Mouse (Mus musculus) gastrocnemius, postnatal 10 days (tissue): Measurements from ENCODE around the gene Socs1. TPM values are rescaled to one million over a fixed set of nuclear protein-coding genes. Genes with fewer than 3 reads are reported as not detected.
"Not testable (repeated sequence)": the region's sequence is repeated elsewhere in the genome, so short reads cannot be mapped to it uniquely, and the experiment has no call there.

ENCODE experiments used
- DNase-seq: peaks from one replicate; pipeline ENCODE4 v3.0.0; 2021; ENCODE audit warnings: mixed read lengths
- long read RNA-seq, 2 experiments: library from polyadenylated mRNA; stranded (forward); transcript quantifications; one replicate each; pipeline ENCODE4 v2.0.0; 2021
- total RNA-seq, 2 experiments: library from RNA; stranded (reverse); gene quantifications; 2 replicates each; pipeline ENCODE4 v1.2.3; 2021

Socs1 gene
- 1 to 10 TPM; 1.1 to 2.2 TPM for total RNA-seq
- long read RNA-seq, experiment 1, partial matches to known transcripts, result 0 of 3 reads
- long read RNA-seq, experiment 1, other reads (novel, unspliced or antisense), result 0 of 3 reads
- long read RNA-seq, experiment 2, partial matches to known transcripts, result 0 of 6 reads
- long read RNA-seq, experiment 2, other reads (novel, unspliced or antisense), result 2 of 6 reads

GRCm38 (mm10) chr16:10785371-10786231 lies at the start of gene Socs1:
Gene Socs1 (minus strand): TSS chr16:10785536.
- DNase-seq, result peak; percentile 87

DNA sequence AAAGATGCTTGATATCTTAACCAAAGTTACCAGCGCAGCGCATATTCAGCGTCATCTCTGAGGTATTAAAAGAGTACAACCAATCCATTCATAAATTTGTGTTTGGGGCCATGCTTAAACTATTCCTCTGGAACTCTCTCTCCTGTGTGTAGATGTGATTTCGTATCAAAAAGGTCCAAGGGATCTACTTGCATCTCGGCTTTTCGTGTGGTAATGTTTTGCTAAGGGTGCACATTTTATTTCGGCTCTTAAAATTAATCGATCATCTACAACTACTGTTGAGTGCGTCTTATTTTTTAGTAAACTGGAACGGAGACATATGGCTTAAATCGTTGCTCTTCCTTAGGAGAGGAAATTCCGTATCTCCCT lies 49.2 kb upstream of the Socs1 start:
- DNase-seq, result no peak

GRCm38 (mm10) chr16:10828461-10828805 lies 43.1 kb upstream of the Socs1 start:
- no peak for DNase-seq

GRCm38 (mm10) chr16:10827766-10828460 lies 42.6 kb upstream of the Socs1 start:
- DNase-seq, result no peak

- DNase-seq, result no peak
These were observed 41.9 kb upstream of the Socs1 start for GRCm38 (mm10) chr16:10827269-10827668.

DNA sequence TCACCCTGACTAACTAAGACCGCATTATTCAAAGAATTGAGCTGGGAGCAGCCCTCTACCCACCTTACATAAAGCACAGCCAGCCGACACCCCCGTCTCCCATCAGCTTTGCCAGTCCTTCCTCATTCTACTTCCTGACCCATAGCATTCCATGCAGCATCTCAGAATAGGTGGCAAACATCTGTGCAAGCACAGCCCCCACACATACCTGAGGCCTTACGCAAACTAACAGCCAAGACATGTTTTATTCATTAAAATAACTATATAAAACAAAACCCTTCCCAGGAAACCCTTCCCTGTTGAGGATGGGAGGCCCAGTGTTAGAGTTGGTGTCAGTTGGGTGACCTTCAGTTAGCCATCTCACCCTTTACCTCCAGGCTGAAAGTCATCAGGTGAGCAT lies 40.5 kb upstream of the Socs1 start:
- no peak for DNase-seq

DNA sequence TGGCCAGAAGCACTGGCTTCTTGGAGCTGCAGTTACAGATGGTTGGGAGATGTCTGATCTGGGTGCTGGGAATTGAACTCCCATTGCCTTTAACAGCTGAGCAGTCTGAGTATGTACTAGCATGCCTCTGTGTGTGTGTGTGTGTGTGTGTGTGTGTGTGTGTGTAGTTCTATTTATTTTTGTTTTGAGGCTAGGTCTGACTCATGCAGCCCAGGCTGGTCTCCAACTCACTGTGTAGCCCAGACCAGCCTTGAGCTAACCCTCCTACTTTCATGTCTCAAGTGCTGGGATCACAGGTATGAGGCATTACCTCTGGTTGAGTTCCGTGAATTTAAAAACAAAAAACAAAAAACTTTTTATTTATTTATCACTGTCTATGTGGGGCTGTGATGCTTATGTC lies 39.2 kb upstream of the Socs1 start:
- no peak for DNase-seq

DNA sequence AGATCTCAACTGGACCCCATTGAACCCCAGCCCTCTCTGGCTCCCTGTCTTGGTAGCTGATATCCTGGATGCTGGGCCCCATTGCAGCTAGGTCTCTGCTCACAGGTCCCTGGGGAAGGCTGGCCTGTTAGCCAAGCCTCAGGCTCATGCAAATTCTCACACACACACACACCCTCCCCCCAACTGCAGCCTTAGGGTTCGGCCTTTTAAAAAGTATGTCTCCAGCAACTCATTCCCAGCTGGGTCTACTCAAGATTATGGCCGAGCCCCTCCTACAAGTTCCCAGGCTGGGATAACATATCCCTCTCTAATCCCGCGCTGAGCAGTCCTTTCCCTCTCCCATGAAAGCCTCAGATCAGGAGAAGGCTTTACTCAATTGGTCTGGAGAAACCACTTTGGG lies 36.1 kb upstream of the Socs1 start:
- DNase-seq, result no peak

DNA sequence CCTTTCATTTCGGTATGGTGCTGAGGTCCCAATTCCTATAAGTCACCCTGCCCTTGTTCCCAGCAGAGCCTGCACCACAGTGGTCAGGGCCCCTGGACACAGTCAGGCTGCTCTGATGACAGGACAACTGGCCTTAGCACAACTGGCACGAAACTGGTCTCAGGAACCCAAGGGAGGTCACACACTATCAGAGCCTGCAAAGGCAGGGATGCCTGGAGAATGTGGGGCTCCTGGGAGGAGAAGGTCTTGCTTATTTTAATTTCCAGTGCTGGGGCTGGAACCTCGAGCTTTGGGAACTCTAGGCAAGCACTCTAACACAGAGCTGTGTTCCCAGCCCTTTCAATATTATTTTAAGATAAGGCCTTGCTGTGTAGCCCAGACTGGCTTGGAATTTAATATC lies 34.6 kb upstream of the Socs1 start:
- no peak for DNase-seq

DNA sequence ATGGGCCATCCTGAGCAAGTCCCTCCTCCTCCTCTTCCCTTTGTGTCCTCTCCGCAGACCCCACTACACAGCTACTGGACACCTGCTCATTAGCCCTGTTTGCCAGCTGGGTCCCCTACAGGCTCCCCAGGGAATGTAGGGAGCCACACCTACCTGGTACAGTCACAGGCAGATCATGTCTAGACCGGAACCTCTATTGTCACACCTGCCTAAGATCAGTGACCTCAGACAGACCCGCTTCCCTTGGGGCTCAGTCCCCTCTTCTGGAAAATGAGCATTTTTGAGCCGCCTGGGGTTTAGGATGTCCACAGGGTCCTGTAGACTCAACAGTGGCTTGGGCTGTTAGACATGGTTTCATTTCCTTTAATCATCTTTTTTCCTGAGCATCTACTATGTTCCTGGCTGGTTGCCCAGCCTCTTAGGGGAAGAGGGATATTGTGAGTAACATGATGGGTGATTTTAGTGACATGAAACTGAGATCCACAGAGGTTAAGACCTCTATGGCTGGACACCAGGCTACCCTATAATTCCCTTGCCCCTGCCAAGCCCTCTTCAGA lies 33.3 kb upstream of the Socs1 start:
- no peak for DNase-seq

- no peak for DNase-seq
These were observed 29.5 kb upstream of the Socs1 start for GRCm38 (mm10) chr16:10814864-10815263.

DNA sequence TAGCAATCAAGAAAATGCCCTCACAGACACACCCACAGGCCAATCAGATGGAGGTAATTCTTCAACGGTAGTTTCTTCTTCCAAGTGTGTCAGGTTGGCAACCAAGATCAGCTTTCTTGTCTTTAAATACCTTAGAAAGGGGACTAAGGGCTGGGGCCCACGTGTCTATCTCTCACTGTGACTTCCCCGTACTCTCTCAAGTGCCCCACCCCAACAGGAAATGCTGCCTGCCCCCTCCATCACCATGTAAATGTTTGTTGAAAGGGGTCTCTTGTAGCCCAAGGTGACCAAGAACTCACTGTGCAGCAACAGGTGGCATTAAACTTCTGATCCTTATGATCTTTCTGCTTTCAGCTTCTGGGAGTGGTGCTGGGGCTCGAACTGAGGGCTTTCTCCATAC lies 28.4 kb upstream of the Socs1 start:
- DNase-seq, result no peak

GRCm38 (mm10) chr16:10812865-10813371 lies 27.6 kb upstream of the Socs1 start, which contains the start of gene Gm11172:
Gene Gm11172 (plus strand): TSS chr16:10812915.
- no peak for DNase-seq

- DNase-seq, result no peak
These were observed 25.0 kb upstream of the Socs1 start for GRCm38 (mm10) chr16:10810376-10810775.

GRCm38 (mm10) chr16:10805789-10806527 lies 20.6 kb upstream of the Socs1 start, which contains the start of gene Prm1:
Gene Prm1 (minus strand): TSS chr16:10805839.
- DNase-seq, result no peak

DNA sequence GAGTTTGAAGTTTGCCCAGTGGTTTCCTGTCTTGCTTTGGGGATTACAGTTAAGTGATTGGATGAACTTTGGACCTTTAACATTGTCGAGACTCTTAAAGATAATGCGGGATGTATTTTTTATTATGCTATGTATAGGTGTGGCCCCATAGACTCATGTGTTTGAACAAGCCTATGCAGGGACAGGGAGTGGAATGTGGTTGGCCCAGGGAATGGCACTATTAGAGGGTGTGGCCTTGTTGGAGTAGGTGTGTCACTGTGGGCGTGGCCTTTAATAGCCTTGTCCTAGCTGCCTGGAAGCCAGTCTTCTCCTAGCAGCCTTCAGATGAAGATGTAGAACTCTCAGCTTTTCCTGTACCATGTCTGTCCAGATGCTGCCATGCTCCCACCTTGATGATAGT lies 17.1 kb upstream of the Socs1 start:
- not testable (repeated sequence) for DNase-seq

- DNase-seq, result no peak
These were observed 10.7 kb upstream of the Socs1 start, which contains the start of gene Prm2 for GRCm38 (mm10) chr16:10796034-10796433. Gene Prm2 (minus strand): TSS chr16:10796134.

GRCm38 (mm10) chr16:10790702-10791101 lies 5.4 kb upstream of the Socs1 start, which contains the start of gene Prm3:
Gene Prm3 (minus strand): TSS chr16:10790914.
- DNase-seq, result no peak

GRCm38 (mm10) chr16:10788866-10789265 lies 3.5 kb upstream of the Socs1 start:
- DNase-seq, result no peak

GRCm38 (mm10) chr16:10788271-10788670 lies 2.9 kb upstream of the Socs1 start, which contains the start of gene Tnp2:
Gene Tnp2 (minus strand): TSS chr16:10788660.
- no peak for DNase-seq

DNA sequence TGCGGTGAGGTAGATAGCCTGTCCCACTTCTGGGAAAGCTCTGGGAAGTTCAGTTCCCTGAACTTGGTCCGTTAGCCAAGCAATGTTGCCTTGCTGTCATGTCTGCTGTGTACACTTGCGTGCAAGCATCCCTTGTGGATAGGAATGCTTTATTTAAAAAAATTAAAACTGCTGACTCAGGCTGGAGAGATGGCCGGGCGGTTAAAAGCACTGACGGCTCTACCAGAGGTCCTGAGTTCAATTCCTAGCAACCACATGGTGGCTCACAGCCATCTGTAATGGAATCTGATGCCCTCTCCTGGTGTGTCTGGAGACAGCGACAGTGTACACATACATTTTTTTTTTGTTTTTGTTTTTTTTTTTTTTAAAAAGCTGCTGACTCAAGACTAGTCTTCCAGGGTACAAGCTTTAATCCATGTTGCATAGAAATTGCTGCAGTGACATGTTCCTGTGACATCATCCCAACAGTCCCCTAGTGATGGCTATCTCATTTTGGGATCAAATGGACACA lies 2.3 kb upstream of the Socs1 start:
- DNase-seq, result no peak
